Mouse (Mus musculus) gastrocnemius, postnatal 4 days (tissue): ENCODE measurements at regions not wholly inside any gene's neighbourhood (a gene's known extent, or its start where the extent isn't known, plus 50 kb on each side); places are given as distances from the start of the nearest gene placed in this dataset.
A peak's percentile ranks its signal among the peaks of the same experiment; 100 is the strongest.

Source experiments
- DNase-seq, 2 experiments: peaks; one replicate each; pipeline ENCODE4 v3.0.0; 2021 to 2022; ENCODE audit warnings: low spot score in 2 of 2, mixed read lengths in 2 of 2

GRCm38 (mm10) chr3:52158788-52159260 is 53.9 kb upstream of the Maml3 start:
- no peak for DNase-seq

DNA sequence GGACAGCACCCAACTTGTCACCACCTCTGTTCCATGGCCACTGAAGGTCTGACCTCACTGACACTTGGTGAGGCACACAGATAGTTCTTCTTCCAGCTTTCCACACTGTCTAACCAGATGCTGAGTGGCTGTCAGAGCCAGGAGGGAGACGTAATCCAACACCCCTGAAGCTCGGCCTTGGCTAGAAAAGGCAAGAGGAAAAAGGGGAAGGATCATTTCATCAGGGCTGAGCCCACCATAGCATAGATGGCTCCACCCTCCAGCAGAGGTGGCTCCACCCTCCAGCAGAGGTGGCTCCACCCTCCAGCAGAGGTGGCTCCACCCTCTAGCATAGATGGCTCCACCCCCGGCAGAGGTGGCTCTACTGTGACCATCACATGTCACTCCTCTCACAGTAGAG is 56.8 kb upstream of the Maml3 start:
- DNase-seq: no peak

DNA sequence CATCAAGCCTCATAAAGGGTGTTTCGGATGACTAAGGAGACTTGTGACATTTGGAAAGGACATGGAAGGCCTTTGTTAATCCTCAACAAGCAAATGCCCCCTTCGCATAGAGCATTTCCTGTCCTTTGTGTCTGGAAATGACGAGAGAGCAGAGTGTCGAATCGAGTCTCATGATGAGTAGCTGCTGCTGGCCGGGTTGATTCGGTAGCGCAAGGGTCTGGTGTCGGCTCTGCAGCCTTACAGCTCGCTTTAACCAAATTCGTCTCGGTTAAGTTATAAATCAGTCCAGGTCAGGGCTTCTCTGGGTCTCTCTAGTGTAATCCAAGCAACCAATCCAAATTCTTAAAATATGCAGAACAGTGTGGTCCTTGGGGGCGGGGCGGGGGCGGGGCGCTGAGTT is 59.1 kb upstream of the Maml3 start:
- no peak for DNase-seq

GRCm38 (mm10) chr3:52167420-52167819 is 62.5 kb upstream of the Maml3 start:
- DNase-seq: no peak

DNA sequence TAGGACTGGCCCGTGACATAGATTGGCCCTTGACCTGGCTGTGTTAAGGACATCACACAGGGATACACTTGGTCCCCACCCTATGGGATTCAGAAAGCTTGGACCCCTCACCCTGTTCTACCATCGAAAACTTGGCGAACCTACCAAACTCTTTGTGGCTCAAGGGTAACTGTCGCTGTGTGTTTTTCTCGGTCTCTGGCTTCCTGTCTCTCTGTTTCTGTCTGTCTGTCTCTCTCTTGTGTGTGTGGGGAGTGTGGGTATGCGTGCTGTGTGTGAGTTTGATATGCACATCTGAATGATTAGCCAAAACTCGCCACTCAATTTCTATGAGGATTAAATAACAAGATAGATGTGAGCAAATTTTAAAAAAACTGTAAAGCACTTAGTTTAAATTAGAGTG is 66.0 kb upstream of the Maml3 start:
- no peak for DNase-seq

DNA sequence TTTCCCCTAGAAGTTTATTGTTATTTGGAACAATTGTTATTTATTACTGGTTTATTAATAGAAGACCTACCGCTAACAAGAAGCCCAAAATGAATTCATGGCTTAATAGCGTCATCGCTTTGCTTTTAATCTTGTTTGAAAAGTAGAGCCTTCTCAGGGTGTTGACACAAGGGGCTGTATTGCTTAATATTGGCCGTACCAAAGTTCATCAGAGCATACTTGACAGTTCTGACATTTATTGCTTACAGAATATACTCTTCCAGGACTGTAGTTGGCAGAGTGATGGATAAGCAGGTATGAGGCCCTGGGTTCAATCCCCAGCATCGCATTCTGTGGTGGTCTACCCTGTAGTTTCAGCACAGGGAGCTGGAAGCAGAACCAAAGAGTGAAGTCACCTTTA is 66.4 kb upstream of the Maml3 start:
- no peak for DNase-seq

DNA sequence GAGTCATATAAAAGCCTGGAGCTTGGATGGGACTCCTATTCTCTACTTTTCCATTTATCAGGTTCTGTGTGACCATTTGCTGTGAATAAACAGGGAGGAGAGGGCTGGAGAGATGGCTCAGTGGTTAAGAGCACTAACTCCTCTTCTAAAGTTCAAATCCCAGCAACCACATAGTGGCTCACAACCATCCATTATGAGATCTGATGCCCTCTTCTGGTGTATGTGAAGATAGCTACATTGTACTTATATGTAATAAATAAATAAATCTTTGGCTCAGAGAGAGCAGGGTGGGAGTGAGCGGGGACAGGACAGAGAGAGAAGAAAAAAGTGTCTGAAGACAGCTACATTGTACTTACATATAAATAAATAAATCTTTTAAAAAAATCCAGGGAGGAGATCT is 68.6 kb upstream of the Maml3 start:
- DNase-seq: no peak

DNA sequence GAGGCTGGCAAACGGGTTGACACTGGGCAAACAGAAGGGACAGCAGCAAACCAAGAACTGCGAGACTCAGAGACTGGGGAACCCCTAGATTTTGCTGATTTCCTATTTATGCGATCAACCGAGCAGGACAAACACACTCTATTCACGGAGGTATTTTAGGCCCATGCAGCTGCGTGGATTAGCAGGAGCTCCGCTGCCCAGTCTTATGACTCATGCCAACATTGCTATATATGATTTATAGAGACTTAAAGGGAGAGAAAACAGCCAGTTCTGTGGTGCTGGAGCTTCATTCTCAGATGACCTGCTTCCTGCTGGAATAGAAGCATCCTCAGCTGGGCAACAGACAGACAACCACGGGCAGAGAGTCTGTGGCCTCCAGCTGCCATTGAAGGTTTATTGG is 71.2 kb upstream of the Maml3 start:
- DNase-seq: no peak

DNA sequence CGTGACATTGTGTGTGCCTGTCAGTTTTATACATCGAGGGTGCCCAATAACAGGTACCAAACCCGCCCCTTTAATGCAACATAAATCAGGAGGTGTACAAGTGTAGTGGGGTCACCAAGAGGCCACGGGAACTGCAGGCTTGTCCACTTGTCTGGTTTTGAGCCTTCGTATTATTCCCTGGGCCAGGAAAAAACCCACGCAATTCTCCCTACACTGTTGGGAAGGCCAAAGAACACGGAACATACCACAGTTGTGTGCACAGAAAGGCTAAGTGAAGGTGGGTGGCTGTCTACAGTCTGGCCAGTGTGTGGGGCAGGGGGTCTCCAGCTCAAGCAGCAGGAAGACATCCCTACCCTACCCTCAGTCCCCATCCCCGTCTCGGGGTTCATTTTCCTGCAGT is 74.0 kb upstream of the Maml3 start:
- no peak for DNase-seq

GRCm38 (mm10) chr3:52179686-52180085 is 74.8 kb upstream of the Maml3 start:
- DNase-seq: peak; percentile 46 to 77

- DNase-seq: peak in 1 of 2 experiments; percentile 23
Measured at GRCm38 (mm10) chr3:52180306-52180705, 75.4 kb upstream of the Maml3 start.

DNA sequence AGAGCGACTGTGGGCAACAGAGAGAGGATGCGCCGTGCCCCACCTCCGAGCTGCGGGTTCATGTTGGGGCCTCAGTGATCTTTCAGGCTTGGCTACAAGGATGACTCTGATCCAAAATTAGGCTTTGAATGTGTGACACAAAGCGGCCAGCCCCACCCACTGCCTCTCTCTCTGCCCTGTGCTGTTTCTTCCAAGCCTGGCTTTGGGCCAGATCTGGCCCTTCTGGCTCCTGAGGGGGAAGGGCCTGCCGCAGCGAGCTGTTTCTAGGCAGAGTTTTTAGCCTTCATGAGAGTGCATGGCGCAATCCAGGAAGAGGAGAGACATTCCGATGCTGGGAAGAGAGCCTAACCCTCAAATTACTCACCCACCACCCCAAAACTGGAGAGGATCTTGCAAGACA is 75.9 kb upstream of the Maml3 start:
- peak; percentile 56 to 75 for DNase-seq

- no peak for DNase-seq
Measured at GRCm38 (mm10) chr3:52181326-52182101, 76.6 kb upstream of the Maml3 start.

DNA sequence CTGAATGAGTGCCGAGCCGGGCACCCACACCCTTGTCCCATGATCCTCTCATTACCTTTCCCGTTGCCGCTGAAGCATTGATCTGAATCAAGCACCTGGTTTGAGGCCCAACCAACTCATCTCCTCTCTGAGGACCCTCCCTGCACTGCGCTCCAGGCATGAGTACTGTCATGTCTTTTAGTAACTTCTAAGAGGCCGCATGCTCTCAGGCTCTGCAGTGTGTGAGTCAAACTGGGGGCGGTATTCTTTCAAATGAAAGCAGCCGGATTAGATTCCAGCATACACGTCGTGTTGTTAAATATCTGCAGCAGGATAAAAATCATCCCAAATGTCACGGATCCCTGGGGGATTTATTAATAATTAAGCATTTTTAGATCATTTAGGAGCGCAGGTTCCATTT is 79.4 kb upstream of the Maml3 start:
- no peak for DNase-seq

- no peak for DNase-seq
Measured at GRCm38 (mm10) chr3:52185351-52185750, 80.5 kb upstream of the Maml3 start.

DNA sequence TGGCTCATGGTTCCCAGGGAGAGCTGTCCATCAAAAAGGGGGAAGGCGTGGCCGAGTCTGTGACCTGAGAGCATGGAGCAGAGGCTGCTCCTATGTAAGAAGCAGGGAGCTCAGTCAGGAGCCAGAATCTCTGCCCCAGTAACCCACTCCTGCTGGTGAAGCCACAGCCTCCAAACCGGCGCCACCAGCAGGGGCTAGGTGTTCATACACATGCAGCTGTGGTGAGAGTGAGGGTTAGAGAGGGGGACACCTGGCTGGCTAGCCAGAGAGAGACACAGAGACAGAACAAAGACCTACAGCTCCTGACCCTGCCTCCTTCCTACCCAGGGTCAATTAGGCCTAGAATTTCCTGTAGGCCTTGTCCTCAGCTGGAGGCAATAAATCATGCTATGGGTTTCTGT is 80.7 kb upstream of the Foxo1 start:
- DNase-seq: no peak

- DNase-seq: no peak
Measured at GRCm38 (mm10) chr3:52188303-52188702, 79.8 kb upstream of the Foxo1 start.

DNA sequence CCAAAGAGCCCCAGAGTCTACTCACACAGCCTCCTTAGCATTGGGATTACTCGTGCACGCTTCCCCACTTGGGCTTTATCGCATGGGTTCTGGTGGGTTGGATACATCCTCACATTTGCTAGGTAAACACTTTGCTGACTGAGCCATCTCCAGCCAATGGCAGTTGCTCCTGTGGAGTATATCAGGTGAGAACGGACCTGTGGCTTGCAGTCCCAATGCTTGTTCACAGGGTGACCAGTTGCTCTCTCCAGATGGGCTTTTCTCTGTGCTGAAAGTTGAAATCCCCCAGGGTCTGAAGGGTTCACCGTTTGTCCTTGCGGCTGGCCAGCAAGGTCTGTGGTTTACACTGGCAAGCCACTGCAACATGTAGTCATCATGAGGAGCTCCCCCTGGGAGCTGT is 79.1 kb upstream of the Foxo1 start:
- no peak for DNase-seq

DNA sequence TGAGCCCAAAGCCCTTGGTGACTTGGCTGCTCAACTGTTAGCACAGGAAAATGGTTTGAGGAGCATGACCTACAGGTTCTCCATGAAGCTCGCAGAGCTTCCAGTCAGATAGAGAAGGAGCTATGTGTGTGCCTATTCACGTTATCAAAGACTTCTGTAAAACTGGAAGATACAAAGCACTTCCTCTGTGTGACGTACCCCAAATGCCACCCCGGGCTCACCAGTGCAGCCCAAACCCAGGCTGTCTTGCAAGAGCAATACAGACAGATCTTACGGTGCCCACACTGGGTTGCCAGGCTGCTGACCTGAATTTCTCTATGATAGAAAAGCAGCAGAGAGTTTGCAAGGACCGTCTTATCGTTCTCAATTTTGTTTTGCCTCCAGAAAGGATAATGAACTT is 78.1 kb upstream of the Foxo1 start:
- no peak for DNase-seq

- no peak for DNase-seq
Measured at GRCm38 (mm10) chr3:52193026-52193425, 75.1 kb upstream of the Foxo1 start.

- DNase-seq: no peak
Measured at GRCm38 (mm10) chr3:52194216-52194615, 73.9 kb upstream of the Foxo1 start.

DNA sequence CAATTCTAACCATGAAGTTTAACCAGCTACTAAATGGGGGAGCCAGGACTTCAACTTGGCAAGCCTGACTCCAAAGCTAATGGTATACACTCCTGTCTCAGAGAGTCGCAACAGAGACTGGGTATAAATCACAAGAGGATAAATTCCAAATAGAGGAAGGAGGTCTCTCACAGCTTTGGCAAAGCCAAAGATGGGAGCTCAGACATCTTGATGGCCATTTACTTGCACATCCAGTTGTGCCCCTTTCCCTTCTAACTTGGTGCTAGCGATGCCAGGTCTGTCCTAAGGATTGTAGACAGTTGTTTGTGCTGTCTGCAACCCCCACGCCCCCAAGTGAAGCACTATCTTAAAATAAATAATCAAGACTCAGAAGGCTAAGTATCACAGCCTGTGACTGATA is 72.7 kb upstream of the Foxo1 start:
- DNase-seq: no peak
